Mouse (Mus musculus) lung, postnatal 14 days (tissue): ENCODE data around the gene Ticrr.
A peak's percentile ranks its signal among the peaks of the same experiment; 100 is the strongest.

ENCODE experiments used
- DNase-seq: peaks from one replicate; pipeline ENCODE4 v3.0.0; 2021

The Ticrr gene

DNA sequence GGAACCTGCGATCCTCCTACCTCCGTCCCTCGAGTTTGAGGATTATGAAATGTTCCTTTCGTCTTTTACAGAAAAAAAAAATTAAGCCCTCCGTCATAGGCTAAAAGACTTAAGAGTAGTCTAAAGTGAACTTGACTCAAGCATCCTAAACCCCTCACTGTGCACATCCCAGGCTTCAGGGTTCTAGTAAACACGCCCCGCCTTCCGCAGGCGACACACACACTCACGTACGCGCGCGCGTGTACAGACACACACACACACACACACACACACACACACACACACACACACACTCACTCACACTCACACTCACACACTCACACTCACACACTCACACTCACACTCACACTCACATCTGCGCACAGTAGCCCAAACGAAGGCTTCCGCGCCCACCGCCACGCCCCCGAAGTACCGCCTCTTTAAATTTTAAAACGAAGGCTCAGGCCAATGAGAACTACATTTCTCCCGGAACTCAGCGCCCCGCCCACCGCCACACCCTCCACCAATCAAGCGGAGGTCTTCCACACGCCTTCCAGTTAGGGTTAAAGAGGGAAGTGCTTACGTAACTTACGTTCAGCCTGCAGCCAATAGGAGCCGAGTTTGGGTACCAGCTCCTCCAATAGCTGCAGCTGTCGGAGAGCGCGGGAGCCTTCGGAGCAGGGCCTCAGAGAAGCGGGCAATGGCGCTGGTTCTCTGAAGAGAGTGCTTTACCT lies at the start of gene Ticrr:
Gene Ticrr, plus strand, starts transcription at position 619 of the 713 bp plus-strand sequence.
- DNase-seq: peak; percentile 97

DNA sequence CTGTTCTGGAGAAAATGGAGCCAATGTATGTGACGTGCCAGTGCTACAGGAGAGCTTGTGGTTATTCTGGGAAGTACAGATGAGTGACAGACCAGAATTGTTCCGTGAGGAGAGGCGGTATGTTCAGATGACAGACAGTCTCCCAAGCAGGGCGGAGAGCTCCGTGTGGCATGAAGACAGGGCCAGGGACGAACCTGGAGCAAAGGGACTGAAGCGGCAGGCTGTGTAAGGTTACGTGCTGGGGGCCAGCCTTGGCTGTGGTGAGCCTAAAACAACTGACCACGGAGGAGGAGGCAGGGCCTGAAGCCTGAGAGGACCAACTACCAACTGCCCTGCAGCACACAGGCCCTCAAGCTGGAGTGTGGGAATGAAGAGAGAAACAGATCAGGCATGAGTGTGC lies 48.1 kb upstream of the Ticrr start:
- no peak for DNase-seq

DNA sequence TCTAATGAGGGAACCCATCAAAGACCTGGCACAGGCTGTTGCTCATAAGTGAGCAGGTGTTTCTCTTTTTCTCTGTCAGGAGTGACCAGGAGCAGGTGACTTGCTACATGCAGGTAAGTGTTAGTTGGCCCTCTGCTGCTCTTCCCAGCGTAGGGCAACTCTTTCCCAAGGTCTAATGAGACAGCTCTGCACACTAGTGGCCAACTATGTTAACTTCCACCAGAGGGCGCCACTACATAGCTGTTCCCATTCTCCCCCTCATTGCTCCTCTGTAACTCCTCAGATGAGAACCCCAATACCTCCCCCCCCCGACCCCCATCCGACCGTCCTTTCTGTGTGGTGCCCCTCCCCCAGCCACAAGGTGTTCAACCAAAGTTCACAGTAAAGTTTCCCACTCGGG lies 47.2 kb upstream of the Ticrr start:
- DNase-seq: peak; percentile 68

DNA sequence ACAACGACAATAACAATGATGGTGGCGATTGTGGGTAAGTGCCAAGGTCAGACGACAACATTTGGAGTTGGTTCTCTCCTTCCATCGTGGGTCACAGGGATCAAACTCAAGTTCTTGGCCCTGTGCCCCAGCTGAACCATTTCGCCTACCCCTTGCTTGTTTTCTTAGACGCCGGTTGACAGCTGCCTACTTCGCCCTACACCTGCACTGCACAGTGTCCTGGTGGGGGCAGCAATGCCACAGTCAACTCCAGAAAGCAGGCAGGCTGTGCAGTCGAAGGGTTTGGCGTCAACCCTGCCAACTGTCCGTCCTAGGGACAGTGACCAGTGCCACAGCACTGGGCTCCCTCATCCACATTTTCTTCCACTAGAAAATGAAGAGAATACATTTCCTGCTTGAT lies 46.7 kb upstream of the Ticrr start:
- DNase-seq: no peak

DNA sequence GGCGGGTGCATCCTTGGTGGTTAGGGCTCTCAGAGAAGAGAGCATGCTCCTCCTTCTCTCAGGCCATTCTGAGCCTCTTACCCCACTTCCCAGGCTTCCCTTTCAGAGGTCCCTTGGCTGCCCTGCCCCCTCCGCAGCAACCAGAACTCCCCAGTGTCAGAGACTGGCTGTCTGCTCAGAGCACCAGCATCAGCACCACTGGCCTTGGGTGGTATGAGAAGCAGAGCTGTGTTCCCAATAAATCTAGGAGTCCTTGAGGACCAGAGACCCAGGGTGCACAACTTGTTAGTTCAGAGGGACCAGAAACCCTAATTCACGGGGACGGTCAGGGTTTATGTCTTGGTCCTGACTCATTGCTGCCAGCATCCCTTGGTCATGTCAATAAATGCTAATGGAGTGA lies 45.0 kb upstream of the Ticrr start:
- no peak for DNase-seq

DNA sequence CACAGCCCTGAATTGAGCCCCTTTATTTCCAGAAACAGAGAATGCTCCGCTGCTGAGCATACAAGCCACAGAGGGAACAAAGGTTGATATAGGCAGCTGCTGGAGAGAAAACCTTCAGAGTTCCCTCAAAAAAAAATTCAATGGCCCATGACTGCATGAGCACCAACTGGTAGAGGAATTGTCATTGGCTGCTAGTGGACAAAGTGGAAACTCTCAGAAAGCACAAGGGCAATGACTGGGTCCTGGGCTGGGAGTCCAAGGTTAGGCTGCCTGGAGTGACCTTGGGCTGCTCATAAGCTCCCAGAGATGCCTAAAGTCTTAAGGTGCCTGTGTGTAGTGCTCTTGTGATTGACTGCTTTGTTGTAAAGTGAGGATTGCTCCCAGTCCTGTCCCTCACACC lies 44.1 kb upstream of the Ticrr start:
- DNase-seq: no peak

DNA sequence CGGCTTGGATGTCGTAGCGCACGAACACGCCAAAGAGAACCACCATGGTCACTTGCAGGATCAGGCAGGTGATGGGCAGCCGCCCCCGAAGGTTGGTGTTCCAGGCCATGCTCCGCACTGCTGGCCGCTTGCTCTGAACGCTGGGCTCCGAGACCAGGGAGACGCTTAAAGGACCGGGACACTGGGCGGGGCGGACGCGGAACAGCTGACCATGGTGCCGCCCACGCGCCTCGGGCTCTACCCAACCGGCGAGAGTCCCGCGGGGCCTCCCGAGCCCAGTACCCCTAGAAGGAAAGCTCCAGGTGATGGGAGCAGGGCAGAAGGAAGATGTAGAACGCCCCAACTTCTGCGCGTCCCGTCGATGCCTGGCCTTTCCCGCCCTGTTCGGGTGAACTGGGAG lies 42.6 kb upstream of the Ticrr start, which contains the start of gene Rhcg:
Gene Rhcg, minus strand, starts transcription at position 240 of the 400 bp plus-strand sequence.
- no peak for DNase-seq

DNA sequence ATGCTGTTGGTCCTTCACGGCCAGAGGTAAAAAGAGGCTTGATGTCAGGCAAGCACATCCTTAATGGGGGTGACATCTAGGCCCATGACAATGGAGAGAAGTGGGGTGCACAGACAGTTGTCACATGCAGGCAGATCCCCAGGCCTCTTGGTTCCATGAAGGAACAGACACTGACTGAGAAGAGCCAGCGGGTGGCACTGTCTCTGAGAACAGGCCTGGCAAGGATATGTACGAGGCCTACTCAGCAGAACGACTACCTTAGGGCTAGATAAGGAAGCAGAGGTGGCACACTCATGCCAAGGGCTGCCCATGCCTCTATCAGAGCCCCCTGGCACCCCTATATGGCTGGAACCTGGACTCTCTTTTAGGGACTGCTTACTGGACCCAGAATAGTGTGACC lies 40.5 kb upstream of the Ticrr start:
- DNase-seq: no peak

DNA sequence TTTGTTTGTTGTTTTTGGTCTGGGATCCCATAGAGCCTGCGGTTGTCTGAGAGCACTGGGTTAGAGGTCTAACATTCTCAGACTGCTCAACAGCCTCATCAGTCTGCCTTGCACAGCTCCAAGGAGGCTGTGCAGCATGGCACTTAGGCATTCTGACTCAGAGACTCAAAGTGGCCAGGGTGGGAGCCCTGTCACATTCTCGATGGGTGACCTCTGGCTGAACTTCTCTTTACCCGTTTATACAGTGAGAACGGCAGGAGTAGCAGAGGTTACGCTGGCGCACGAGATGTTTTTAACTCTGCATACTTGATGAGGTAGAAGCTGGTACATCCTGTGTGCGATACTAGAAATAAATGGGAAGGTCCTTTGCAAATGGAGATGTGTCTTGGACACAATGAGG lies 36.9 kb upstream of the Ticrr start:
- DNase-seq: no peak

DNA sequence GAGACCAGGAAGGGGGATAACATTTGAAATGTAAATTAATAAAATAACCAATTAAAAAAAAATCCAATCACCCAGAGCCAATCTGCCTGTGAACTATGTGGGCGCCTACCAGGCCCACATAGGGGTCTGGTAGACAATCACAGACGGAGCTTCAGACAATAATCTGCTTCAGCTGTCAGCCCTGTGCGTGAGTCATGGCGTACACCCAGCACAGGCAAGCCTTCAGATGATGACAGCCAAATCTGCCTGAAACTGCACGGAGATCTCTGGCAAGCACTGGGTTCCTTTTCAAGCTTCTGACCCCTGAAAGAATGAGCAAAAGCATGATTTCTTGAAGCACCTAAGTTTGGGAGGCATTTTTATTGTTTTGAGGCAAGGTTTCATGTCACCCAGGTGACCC lies 33.8 kb upstream of the Ticrr start:
- DNase-seq: no peak

DNA sequence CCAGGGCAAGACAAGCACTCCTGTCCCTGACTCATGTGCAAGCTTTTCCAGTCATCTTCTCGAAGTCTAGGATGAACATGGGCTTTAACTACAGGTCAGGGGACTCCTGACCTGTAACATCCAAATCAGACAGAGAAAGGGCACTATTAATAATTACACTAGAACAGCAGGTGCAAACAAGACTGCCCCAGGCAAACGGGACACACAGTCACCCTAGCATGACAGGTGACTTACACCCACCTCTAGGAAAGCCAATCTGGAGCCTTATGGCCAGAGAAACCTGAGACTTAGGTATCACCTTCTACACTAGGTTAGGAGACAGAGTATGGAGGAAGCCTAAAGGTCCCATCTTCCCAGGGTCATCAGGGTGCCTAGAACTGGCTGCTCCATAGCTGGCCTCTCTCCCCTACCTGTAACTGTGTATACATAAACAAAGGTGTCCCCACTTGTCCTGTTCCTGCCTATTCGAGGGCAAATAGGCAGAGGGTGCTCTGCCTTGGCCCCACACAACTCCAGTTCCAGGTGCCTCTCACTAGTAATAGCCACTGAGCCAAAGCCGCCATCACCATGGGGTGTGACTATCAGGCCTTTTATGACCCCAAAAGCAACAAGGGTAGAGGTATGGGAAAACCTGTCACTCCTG lies 31.6 kb upstream of the Ticrr start:
- DNase-seq: no peak

DNA sequence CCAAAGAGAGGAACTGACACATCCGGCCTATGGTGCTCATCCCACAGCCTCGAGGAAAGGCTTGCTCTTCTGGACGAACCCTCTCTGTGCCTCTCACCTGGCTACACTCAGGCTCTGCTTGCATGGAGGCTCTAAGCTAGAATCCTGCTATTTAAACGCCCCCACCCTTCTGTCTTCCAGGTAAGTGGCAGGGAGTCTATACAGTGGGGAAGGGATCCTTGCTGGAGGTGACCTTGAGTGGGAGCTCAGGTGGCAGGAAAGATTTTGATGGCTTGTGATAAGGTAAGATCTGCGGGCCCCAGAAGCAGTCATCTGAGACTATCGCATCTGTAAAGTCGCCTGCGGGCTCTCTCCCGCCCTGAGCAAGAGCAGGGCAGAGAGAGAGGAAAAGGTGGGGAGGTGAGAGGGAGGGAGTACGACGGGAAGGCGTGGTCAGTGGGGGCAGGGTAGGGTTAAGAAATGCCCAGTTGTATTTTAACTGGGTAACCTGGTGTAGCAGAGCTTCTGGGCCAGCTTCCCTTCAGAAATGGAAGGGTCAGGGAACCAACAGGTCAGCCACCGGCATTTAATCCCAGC lies 28.1 kb upstream of the Ticrr start:
- DNase-seq: no peak

DNA sequence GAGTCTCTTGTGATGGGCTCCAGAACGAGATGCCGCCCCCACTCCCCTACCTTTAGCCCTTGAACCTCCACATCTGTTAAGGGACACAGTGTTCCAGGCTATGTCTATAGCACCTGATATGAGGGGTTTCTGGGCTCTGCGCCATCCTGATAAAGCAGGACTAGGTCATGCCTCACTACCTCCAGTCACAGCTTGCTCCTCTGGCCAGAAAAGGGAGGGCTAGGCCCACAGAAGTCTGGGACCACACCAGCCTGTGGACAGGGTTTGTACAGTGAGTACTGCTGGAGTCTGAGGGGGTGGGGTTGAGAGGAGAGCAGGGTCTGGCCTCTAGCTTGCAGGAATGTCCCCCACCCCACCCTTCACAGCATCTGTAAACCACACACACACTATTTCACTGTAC lies 12.8 kb upstream of the Ticrr start:
- no peak for DNase-seq

DNA sequence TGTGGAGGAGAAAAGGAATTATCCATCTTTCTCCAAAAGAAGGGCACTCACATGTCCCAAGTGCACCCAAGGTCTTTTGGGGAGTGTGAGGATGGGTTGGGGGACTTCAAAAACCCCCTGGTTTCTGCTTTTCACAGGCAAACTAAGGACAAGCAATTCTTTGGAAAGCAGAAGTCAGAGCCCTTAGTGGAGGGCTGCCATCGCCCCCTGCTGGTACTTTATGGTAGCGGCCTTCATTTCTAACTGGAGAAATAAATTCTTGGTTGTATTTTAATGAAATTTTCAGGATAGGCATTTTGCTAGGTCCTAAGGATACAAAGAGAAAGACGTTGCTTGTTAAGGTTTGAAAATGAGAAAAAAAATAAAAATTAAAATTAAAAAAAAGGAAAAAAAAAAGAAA lies 11.0 kb upstream of the Ticrr start:
- DNase-seq: peak; percentile 56

DNA sequence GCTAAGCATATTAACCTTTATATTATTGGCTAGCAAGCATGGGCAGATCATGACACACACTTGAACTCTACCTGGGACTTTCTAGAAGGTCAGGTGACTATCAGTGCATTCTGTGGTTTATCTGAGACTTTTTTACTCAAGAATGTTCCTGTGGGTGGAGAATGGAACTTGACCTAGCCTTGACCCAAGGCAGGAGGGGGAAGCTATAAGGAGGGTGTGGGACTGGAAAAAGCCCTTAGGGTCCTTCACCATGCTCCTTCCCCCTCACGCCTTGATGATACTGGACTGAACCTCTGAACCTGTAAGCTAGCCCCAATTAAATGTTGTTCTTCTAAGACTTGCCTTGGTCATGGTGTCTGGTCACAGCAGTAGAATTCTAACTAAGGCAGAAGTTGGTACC lies 5.8 kb upstream of the Ticrr start:
- DNase-seq: no peak

DNA sequence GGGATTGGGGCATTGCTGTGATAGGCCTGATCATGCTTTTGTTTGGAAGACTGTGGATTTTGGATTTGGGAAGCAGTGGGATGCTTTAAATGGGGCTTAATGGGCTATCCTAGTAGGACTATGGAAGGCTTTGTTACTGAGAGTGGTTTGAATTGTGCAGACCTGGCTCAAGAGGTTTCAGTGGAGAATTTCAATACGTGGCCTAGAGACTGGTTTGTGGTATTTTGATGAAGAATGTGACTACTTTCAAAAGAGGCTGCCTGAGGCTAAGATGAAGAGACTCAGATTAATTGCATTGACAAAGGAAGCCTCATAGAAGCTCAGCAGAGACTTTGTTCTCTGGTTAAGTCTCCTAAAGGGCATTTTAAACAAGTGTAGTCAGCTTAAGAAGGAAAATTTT lies 5.4 kb upstream of the Ticrr start:
- no peak for DNase-seq

DNA sequence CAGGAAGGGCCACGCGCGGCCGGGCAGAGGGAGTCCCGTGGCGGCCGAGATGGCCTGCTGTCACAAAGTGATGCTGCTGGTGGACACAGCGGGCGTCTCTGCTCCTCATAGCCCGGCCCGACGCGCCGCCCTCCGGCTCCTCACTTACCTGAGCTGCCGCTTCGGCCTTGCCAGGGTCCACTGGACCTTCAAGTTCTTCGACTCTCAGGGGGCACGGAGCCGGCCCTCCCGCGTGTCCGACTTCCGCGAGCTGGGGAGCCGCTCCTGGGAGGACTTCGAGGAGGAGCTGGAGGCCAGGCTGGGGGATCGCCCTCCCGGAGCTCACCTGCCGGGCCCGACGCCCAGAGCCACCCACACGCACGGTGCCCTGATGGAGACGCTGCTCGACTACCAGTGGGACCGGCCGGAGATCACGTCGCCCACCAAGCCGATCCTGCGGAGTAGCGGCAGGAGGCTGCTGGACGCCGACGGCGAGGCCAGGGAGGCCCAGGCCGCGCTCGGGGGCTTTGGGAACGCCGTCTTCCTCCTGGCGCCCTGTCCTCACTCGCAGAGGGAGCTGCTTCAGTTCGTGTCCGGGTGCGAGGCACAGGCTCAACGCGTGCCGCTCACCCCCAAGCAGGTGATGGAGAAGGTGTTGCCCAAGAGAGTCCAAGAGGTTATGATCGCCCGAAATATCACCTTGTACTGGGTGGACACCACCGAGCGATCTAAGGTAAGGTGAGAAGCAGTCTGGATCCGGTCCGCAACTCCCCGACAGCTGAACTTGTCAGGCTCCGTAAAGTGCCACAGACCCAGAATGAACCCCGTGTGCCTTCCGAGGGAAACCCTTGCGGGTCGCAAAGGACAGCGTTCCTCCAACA lies 525 bp downstream of the Ticrr start:
- no peak for DNase-seq

DNA sequence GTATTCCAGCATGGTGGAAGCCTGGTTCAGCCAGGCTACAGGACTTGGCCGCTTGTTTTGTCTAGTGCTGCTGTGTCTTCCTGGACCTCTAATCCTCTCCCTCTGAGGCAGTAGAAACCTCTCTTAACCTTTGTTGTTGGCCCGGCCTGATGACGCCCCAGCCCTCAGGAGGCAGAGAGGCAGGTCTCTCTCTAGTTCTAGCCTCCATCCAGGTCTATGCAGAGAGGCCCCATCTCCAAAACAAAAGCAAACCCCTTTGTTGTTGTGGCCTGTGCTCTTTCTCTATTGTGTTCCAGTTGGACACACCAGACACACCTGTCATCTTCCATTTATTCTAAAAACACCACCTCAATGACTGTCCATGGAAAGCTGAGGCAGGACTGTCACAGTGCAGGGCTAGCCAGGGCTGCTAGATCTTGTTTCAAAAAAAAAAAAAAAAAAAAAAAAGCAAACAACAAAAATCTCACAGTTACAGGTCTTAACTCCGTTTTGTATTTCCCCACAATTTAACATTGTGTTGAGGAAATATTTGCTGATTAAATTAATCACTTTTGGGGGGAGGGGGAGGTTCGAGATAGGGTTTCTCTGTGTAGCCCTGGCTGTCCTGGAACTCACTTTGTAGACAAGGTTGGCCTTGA lies 1.4 kb downstream of the Ticrr start:
- no peak for DNase-seq

DNA sequence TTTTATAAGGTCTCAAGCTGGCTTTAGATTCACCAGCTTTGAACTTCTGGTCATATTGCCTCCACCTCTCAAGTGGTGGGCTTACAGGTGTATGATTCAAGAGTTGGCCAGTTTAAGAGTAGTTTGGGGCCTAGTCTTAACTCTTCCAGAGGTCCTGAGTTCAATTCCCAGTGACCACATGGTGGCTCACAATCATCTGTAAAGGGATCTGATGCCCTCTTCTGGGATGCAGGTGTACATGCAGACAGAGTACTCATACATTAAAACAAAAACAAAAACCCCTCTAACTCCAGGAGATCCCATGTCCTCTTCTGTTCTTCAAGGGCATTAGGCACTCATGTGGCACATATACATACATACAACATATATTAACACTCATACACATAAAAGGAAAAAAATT lies 6.7 kb downstream of the Ticrr start:
- DNase-seq: no peak

DNA sequence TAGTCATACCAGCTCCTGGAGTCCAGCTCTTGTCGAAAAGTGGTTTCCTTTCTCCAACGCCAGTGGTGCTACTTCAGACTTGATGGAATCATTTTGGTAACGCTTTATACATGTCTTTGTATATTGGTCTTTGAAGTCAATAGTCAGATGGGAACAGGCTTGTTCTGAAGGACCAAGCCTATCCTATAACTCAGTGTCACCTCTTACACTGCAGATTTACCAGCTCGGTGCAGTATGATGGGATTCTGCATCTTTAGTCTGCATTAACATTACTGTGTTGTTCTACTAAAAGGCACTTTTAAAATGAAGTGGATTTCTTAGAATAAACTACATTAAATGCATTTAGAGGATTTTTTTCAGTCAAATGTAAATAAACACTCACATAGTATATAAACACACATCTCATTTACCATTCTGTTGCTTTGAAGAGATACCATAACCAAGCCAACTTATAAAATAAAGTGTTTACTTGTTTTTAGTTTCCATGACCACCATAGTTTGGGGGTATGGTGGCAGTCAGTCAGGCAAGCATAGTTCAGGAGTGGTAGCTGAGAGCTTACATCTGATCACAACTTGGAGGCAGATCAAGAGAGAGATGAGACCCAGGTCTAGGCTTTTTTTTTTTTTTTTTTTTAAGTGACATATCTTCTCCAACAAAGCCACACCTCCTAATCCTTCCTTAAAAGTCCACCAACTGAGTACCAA lies 11.1 kb downstream of the Ticrr start:
- no peak for DNase-seq

DNA sequence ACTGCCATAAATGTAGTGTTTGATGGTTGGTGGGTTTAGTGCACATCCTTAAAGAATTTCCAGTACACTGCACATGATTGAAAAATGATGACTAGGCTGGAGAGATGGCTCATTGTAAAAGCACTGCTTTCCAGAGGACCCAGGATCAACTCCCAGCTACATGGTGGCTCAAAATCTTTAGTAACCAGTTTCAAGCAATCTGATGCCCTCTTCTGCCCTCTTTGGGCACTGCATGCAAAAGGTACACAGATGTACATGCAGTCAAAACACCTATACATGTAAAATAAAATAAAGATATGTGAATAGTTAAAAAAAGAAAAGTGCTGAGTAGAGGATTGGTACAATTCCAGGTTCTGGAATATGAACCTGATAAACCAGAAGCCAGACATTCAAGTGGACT lies 19.2 kb downstream of the Ticrr start:
- DNase-seq: peak; percentile 2

DNA sequence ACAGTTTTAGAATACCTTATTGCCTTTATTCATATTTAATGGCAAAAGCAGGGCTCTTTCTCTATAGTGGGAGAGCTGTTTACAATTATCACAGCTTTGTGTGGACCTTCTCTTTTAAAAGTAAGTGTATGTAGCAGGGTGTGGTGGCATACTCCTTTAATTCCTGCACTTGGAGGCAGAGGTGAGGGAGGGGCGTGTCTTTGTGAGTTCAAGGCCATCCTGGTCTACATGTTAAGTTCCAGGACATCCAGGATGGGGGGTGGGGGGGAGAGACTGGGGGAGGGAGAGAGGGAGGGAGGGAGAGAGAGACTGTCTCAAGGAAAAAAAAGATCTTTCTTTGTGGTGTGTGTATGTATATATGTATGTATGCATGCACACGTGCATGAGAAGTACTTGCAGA lies 20.2 kb downstream of the Ticrr start:
- no peak for DNase-seq
